ENCODE assay signal across 17 mouse cellular contexts in genomic region chrX:130503465-130503860, GRCm38 (mm10).
DNase-seq lines count a peak whose midpoint lies in the region; ATAC-seq lines count a peak whose summit lies in the region.
"Had no signal": no experiment of that assay in that cellular context is flagged by ENCODE, and none has a peak within 500 bp of the region (broad histone marks: within the 10 kb centered on the region; RNA-seq: fewer than 3 reads in every experiment).

No protein-coding gene starts in this region.

- peak; percentile 32; the same call in 1 of the 2 replicates for ATAC-seq in forebrain, embryonic 14.5 days
- no peak for ATAC-seq in forebrain, embryonic 12.5 days (ENCODE audit: low FRiP score)
- no peak for ATAC-seq in midbrain, embryonic 14.5 days (ENCODE audit: low FRiP score, low TSS enrichment)
- ATAC-seq in hindbrain, embryonic 14.5 days (ENCODE audit: low FRiP score) = no peak; the same call in 1 of the 2 replicates
- peak; percentile 45; the same call in 1 of the 2 replicates for ATAC-seq in neural tube, embryonic 15.5 days (ENCODE audit: low FRiP score)
- ATAC-seq in liver, embryonic 11.5 days (replicated peaks; ENCODE audit: low FRiP score) = no peak

- H3K9me3 ChIP-seq in forebrain, embryonic 14.5 days (replicated peaks; ENCODE audit: control insufficient read depth, low read length) = no peaks in the 10 kb centered on the region
- H3K9me3 ChIP-seq in forebrain, embryonic 12.5 days = no peaks in the 10 kb centered on the region
- H3K9me3 ChIP-seq in midbrain, embryonic 14.5 days (ENCODE audit: control insufficient read depth, low read length) = no peaks in the 10 kb centered on the region
- H3K9me3 ChIP-seq in midbrain, embryonic 10.5 days (replicated peaks) = no peaks in the 10 kb centered on the region
- no peaks in the 10 kb centered on the region for H3K9me3 ChIP-seq in hindbrain, embryonic 14.5 days (ENCODE audit: control insufficient read depth, low read length)
- no peaks in the 10 kb centered on the region for H3K9me3 ChIP-seq in neural tube, embryonic 15.5 days (replicated peaks)
- no peaks in the 10 kb centered on the region for H3K9me3 ChIP-seq in liver, embryonic 11.5 days (ENCODE audit: control insufficient read depth, low read length)
- H3K9me3 ChIP-seq: embryonic facial prominence, embryonic 15.5 days; limb, embryonic 12.5 days had no signal

- no peak overlapping the region for H3K9ac ChIP-seq in forebrain, embryonic 14.5 days (ENCODE audit: low read length)
- H3K9ac ChIP-seq in forebrain, embryonic 12.5 days = no peak overlapping the region
- 0 out of 2 replicates have a peak overlapping the region, but pooled peaks have one; percentile 20 for H3K9ac ChIP-seq in midbrain, embryonic 14.5 days (replicated peaks; ENCODE audit: low read length)
- peak overlapping the region; percentile 34 for H3K9ac ChIP-seq in hindbrain, embryonic 14.5 days
- H3K9ac ChIP-seq in neural tube, embryonic 15.5 days (replicated peaks) = no peak overlapping the region
- H3K9ac ChIP-seq in liver, embryonic 11.5 days (ENCODE audit: low read depth, low read length) = no peak overlapping the region
- H3K9ac ChIP-seq: embryonic facial prominence, embryonic 15.5 days; limb, embryonic 12.5 days; liver, embryonic 14.5 days had no signal

- no peaks in the 10 kb centered on the region for H3K36me3 ChIP-seq in forebrain, embryonic 14.5 days (ENCODE audit: control insufficient read depth, insufficient read depth, low read length)
- H3K36me3 ChIP-seq in forebrain, embryonic 12.5 days (replicated peaks) = no peaks in the 10 kb centered on the region
- no peaks in the 10 kb centered on the region for H3K36me3 ChIP-seq in midbrain, embryonic 14.5 days (ENCODE audit: control insufficient read depth, insufficient read depth, low read length)
- H3K36me3 ChIP-seq in midbrain, embryonic 10.5 days = no peaks in the 10 kb centered on the region
- H3K36me3 ChIP-seq in hindbrain, embryonic 14.5 days (replicated peaks; ENCODE audit: control insufficient read depth, insufficient read depth) = no peaks in the 10 kb centered on the region
- H3K36me3 ChIP-seq in neural tube, embryonic 15.5 days = no peaks in the 10 kb centered on the region
- H3K36me3 ChIP-seq in liver, embryonic 11.5 days (ENCODE audit: control insufficient read depth, insufficient read depth, low read length) = no peaks in the 10 kb centered on the region
- H3K36me3 ChIP-seq: embryonic facial prominence, embryonic 15.5 days; limb, embryonic 12.5 days had no signal

- peak overlapping the region; percentile 9; the same call in 1 of the 2 replicates for H3K4me2 ChIP-seq in forebrain, embryonic 14.5 days (ENCODE audit: low read length)
- H3K4me2 ChIP-seq in forebrain, embryonic 12.5 days = no peak overlapping the region
- no peak overlapping the region for H3K4me2 ChIP-seq in midbrain, embryonic 14.5 days (ENCODE audit: low read length)
- H3K4me2 ChIP-seq in hindbrain, embryonic 14.5 days (replicated peaks) = peak overlapping the region; percentile 41
- peak overlapping the region; percentile 49 for H3K4me2 ChIP-seq in neural tube, embryonic 15.5 days
- no peak overlapping the region for H3K4me2 ChIP-seq in liver, embryonic 11.5 days
- H3K4me2 ChIP-seq: embryonic facial prominence, embryonic 15.5 days; limb, embryonic 12.5 days had no signal

- DNase-seq in forebrain, embryonic 14.5 days (ENCODE audit: low spot score) = no peak
- no peak for DNase-seq in midbrain, embryonic 14.5 days
- no peak for DNase-seq in midbrain, embryonic 10.5 days (ENCODE audit: low spot score)
- no peak for DNase-seq in hindbrain, embryonic 14.5 days (ENCODE audit: low spot score)
- no peak for DNase-seq in frontal cortex, postnatal 10 days (ENCODE audit: low spot score in 2 of 2)
- no peak for DNase-seq in liver, embryonic 11.5 days (ENCODE audit: low spot score)
- DNase-seq: gastrocnemius, postnatal 10 days; kidney, adult 2 months; kidney, postnatal 25 days; right cerebral cortex, postnatal 14 days; thymus, postnatal 14 days had no signal

- H3K27me3 ChIP-seq in forebrain, embryonic 14.5 days (replicated peaks; ENCODE audit: control insufficient read depth, insufficient read depth, low read length) = no peaks in the 10 kb centered on the region
- H3K27me3 ChIP-seq in forebrain, embryonic 12.5 days = no peaks in the 10 kb centered on the region
- no peaks in the 10 kb centered on the region for H3K27me3 ChIP-seq in midbrain, embryonic 14.5 days (ENCODE audit: control insufficient read depth, insufficient read depth, low read length)
- H3K27me3 ChIP-seq in midbrain, embryonic 10.5 days (ENCODE audit: low read depth, poor library complexity, severe bottlenecking) = peaks cover 56% of the 10 kb centered on the region
- H3K27me3 ChIP-seq in hindbrain, embryonic 14.5 days (ENCODE audit: control insufficient read depth, insufficient read depth, low read length) = no peaks in the 10 kb centered on the region; the same call in 1 of the 2 replicates
- no peaks in the 10 kb centered on the region for H3K27me3 ChIP-seq in neural tube, embryonic 15.5 days (replicated peaks)
- H3K27me3 ChIP-seq in liver, embryonic 11.5 days (replicated peaks; ENCODE audit: control insufficient read depth, insufficient read depth, low read length) = no peaks in the 10 kb centered on the region
- H3K27me3 ChIP-seq: embryonic facial prominence, embryonic 15.5 days had no signal

- no peaks in the 10 kb centered on the region for H3K4me1 ChIP-seq in forebrain, embryonic 14.5 days (ENCODE audit: control insufficient read depth, insufficient read depth, low read length)
- H3K4me1 ChIP-seq in forebrain, embryonic 12.5 days = peaks cover 6% of the 10 kb centered on the region
- H3K4me1 ChIP-seq in midbrain, embryonic 14.5 days (ENCODE audit: control insufficient read depth, insufficient read depth, low read length) = no peaks in the 10 kb centered on the region
- H3K4me1 ChIP-seq in midbrain, embryonic 10.5 days = peaks cover 14% of the 10 kb centered on the region
- H3K4me1 ChIP-seq in hindbrain, embryonic 14.5 days (replicated peaks; ENCODE audit: control insufficient read depth, insufficient read depth, low read length) = peaks cover 7% of the 10 kb centered on the region; the same call in 1 of the 2 replicates
- no peaks in the 10 kb centered on the region for H3K4me1 ChIP-seq in neural tube, embryonic 15.5 days
- no peaks in the 10 kb centered on the region for H3K4me1 ChIP-seq in liver, embryonic 11.5 days (replicated peaks; ENCODE audit: control insufficient read depth, insufficient read depth, low read length)
- H3K4me1 ChIP-seq: embryonic facial prominence, embryonic 15.5 days; limb, embryonic 12.5 days had no signal

- H3K4me3 ChIP-seq in forebrain, embryonic 14.5 days (ENCODE audit: low read depth, low read length) = no peak overlapping the region
- no peak overlapping the region for H3K4me3 ChIP-seq in forebrain, embryonic 12.5 days (replicated peaks)
- H3K4me3 ChIP-seq in midbrain, embryonic 14.5 days (replicated peaks; ENCODE audit: low read depth, low read length) = no peak overlapping the region
- no peak overlapping the region for H3K4me3 ChIP-seq in midbrain, embryonic 10.5 days
- no peak overlapping the region for H3K4me3 ChIP-seq in hindbrain, embryonic 14.5 days (replicated peaks; ENCODE audit: low read length)
- peak overlapping the region; percentile 25 for H3K4me3 ChIP-seq in neural tube, embryonic 15.5 days (replicated peaks)
- H3K4me3 ChIP-seq in liver, embryonic 11.5 days (ENCODE audit: low read depth, low read length) = no peak overlapping the region
- H3K4me3 ChIP-seq: embryonic facial prominence, embryonic 15.5 days; limb, embryonic 12.5 days had no signal

- WGBS in forebrain, embryonic 14.5 days = 62% methylated on average over 3 of the region's 3 CpGs
- WGBS in forebrain, embryonic 12.5 days = 69% methylated on average over 3 of the region's 3 CpGs
- WGBS in midbrain, embryonic 14.5 days = 56% methylated on average over 3 of the region's 3 CpGs
- WGBS in midbrain, embryonic 10.5 days = 77% methylated on average over 3 of the region's 3 CpGs
- WGBS in hindbrain, embryonic 14.5 days = 46% methylated on average over 3 of the region's 3 CpGs
- 37% methylated on average over 3 of the region's 3 CpGs for WGBS in neural tube, embryonic 15.5 days
- WGBS in liver, embryonic 11.5 days = 65% methylated on average over 3 of the region's 3 CpGs

- peak overlapping the region; percentile 65; the same call in 1 of the 2 replicates for H3K27ac ChIP-seq in forebrain, embryonic 14.5 days (ENCODE audit: low read depth, low read length)
- no peak overlapping the region for H3K27ac ChIP-seq in forebrain, embryonic 12.5 days
- H3K27ac ChIP-seq in midbrain, embryonic 14.5 days (replicated peaks; ENCODE audit: low read depth, low read length) = no peak overlapping the region
- H3K27ac ChIP-seq in midbrain, embryonic 10.5 days (replicated peaks) = no peak overlapping the region
- H3K27ac ChIP-seq in hindbrain, embryonic 14.5 days = peak overlapping the region; percentile 67; the same call in 1 of the 2 replicates
- H3K27ac ChIP-seq in neural tube, embryonic 15.5 days (replicated peaks) = peak overlapping the region; percentile 65; the same call in 1 of the 2 replicates
- H3K27ac ChIP-seq in liver, embryonic 11.5 days (ENCODE audit: low read depth, low read length) = no peak overlapping the region
- H3K27ac ChIP-seq: embryonic facial prominence, embryonic 15.5 days; limb, embryonic 12.5 days; liver, embryonic 14.5 days; stomach, postnatal 0 days had no signal

Comparison
In these comparisons a context has a peak if more than half of its experiments do, and no peak if none do; other contexts are left out.
1. ATAC-seq: peak in forebrain, embryonic 14.5 days (single experiment) and neural tube, embryonic 15.5 days (single experiment); none in forebrain, embryonic 12.5 days (single experiment), midbrain, embryonic 14.5 days (single experiment), hindbrain, embryonic 14.5 days (single experiment) and liver, embryonic 11.5 days (single experiment).
2. H3K27ac ChIP-seq: peak in forebrain, embryonic 14.5 days (single experiment), hindbrain, embryonic 14.5 days (single experiment) and neural tube, embryonic 15.5 days (single experiment); none in forebrain, embryonic 12.5 days (single experiment), midbrain, embryonic 14.5 days (single experiment), midbrain, embryonic 10.5 days (single experiment) and liver, embryonic 11.5 days (single experiment).
3. H3K4me2 ChIP-seq: peak in forebrain, embryonic 14.5 days (single experiment), hindbrain, embryonic 14.5 days (single experiment) and neural tube, embryonic 15.5 days (single experiment); none in forebrain, embryonic 12.5 days (single experiment), midbrain, embryonic 14.5 days (single experiment) and liver, embryonic 11.5 days (single experiment).
4. H3K9ac ChIP-seq: peak in midbrain, embryonic 14.5 days (single experiment) and hindbrain, embryonic 14.5 days (single experiment); none in forebrain, embryonic 14.5 days (single experiment), forebrain, embryonic 12.5 days (single experiment), neural tube, embryonic 15.5 days (single experiment) and liver, embryonic 11.5 days (single experiment).